Mouse (Mus musculus): Measurements from ENCODE around the gene Gm3542.
"Not testable (repeated sequence)": the region's sequence is repeated elsewhere in the genome, so short reads cannot be mapped to it uniquely, and the experiment has no call there.

Gene Gm3542

DNA sequence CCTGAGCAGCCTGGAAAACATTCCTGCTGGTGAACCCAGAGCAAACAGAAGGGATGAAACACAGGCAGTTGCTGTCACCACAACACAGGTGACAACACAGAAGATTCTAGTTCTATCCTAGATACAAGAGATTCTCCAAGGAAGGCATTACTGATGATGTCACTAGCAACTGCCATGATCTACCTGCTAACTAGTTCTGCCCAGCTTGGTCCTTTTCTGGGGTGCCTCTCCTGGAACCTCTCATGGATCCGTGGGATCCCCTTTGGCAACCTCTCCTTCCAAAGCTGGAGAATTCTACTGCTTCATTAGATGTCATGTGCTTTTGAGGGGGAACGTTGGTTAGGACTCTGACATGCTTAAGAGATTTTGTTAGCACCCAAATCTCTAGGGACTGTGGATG is at the start of gene Gm3542:
TSS of gene Gm3542 (minus strand) at position 101 of the 400 bp plus-strand sequence.
- DNase-seq: not testable (repeated sequence)
